Comparison of ENCODE assay signal across 15 mouse cellular contexts in genomic region chr7:57778754-57779153, GRCm38 (mm10).
"Had no signal": no experiment of that assay in that cellular context is flagged by ENCODE, and none has a peak within 500 bp of the region (broad histone marks: within the 10 kb centered on the region; RNA-seq: fewer than 3 reads in every experiment).

No protein-coding gene starts in this region.

- H3K36me3 ChIP-seq: limb, embryonic 12.5 days; liver, embryonic 13.5 days; lung, embryonic 15.5 days; midbrain, embryonic 10.5 days; midbrain, embryonic 15.5 days; neural tube, embryonic 13.5 days; stomach, embryonic 15.5 days had no signal

- ATAC-seq: liver, postnatal 0 days; midbrain, embryonic 15.5 days had no signal

- H3K9ac ChIP-seq: limb, embryonic 12.5 days; liver, embryonic 13.5 days; liver, postnatal 0 days; lung, embryonic 15.5 days; midbrain, embryonic 15.5 days; neural tube, embryonic 13.5 days; stomach, embryonic 15.5 days had no signal

- H3K9me3 ChIP-seq: limb, embryonic 12.5 days; liver, embryonic 13.5 days; lung, embryonic 15.5 days; midbrain, embryonic 10.5 days; midbrain, embryonic 15.5 days; neural tube, embryonic 13.5 days; stomach, embryonic 15.5 days had no signal

- H3K4me1 ChIP-seq: limb, embryonic 12.5 days; liver, embryonic 13.5 days; lung, embryonic 15.5 days; midbrain, embryonic 10.5 days; midbrain, embryonic 15.5 days; neural tube, embryonic 13.5 days; stomach, embryonic 15.5 days had no signal

- DNase-seq: kidney, adult 9 months; kidney, postnatal 10 days; kidney, postnatal 4 days; liver; liver, embryonic 13.5 days; liver, postnatal 0 days; right cerebral cortex, postnatal 14 days; thymus, postnatal 36 days had no signal

- H3K27ac ChIP-seq: layer of hippocampus, adult 2 months; limb, embryonic 12.5 days; liver, embryonic 13.5 days; lung, embryonic 15.5 days; midbrain, embryonic 10.5 days; midbrain, embryonic 15.5 days; neural tube, embryonic 13.5 days; stomach, embryonic 15.5 days had no signal

- H3K4me2 ChIP-seq: limb, embryonic 12.5 days; liver, embryonic 13.5 days; lung, embryonic 15.5 days; midbrain, embryonic 15.5 days; neural tube, embryonic 13.5 days; stomach, embryonic 15.5 days had no signal

- H3K27me3 ChIP-seq: limb, embryonic 12.5 days; liver, embryonic 13.5 days; lung, embryonic 15.5 days; midbrain, embryonic 15.5 days; neural tube, embryonic 13.5 days; stomach, embryonic 15.5 days had no signal

- H3K4me3 ChIP-seq: layer of hippocampus, adult 2 months; limb, embryonic 12.5 days; liver, embryonic 13.5 days; lung, embryonic 15.5 days; midbrain, embryonic 10.5 days; midbrain, embryonic 15.5 days; neural tube, embryonic 13.5 days; stomach, embryonic 15.5 days had no signal
